Mouse (Mus musculus): ENCODE data around the gene Syna. TPM values are rescaled to one million over a fixed set of nuclear protein-coding genes. Genes with fewer than 3 reads are reported as not detected.

Gene Syna
- polyA plus RNA-seq (2012; rRNA removed), result 0.59 and 1.1 TPM in 2 replicates

DNA sequence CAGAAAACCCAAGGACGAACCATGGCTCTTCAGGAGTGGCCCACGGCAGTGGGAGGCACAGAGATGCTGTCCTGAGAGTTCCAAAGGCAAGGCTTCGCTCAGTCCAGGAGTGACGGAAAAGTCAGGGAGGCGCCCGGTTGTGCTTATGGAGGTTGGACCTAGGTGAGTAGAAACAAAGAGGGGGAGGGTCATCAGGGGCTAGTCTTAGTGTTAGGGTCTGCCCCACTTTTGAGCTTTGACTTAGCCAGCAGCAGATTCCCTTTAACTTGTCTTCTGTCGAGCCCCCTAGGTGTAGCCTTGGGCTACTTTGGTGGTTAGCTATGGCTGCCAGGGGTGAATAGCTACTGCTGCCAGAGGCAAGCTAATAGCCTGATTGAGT, at the start of gene Syna:
Gene Syna (minus strand): TSS at position 101 of the 379 bp plus-strand sequence.
- no peak for DNase-seq (ENCODE audit: low read depth)

DNA sequence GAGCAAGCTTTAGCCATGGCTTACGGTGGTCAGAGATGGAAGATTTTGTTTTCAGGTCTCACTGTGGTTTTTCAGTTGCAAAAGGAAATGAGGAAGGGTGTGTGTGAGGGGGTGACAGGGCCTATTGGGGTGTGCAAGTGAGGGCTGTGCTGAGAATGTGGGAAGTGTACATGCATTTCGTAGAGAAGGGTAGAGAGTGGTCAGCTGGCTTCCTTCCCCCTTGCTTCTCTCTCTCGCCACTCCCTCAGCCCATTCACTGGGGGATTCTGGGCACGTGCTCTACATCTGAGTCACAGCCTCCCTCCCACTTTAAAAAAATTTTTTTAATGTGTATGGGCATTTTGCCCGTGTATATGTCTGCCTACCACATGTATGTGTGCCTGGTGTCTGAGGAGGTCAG, 47.1 kb upstream of the Syna start:
- no peak for DNase-seq (ENCODE audit: low read depth)

DNA sequence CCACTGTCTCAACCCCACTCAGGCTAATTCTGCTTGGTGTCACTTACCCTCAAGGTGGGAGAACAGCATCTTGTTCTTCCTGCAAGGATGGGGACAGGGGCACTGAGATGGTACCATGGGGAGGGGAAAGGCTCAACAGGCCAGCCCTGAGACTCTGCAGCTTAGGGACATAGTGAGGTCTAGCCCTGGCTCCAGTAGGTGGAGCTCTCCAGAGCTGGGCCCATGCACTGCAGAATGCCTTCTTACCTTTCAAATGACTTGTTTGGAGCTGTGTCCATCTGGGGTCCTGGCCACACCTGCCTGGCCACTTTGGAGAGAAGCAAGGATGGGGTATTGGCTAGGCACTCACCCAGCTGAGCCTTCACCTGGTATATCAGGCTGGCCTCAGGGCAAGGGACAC, 46.3 kb upstream of the Syna start:
- DNase-seq (ENCODE audit: low read depth), result no peak

DNA sequence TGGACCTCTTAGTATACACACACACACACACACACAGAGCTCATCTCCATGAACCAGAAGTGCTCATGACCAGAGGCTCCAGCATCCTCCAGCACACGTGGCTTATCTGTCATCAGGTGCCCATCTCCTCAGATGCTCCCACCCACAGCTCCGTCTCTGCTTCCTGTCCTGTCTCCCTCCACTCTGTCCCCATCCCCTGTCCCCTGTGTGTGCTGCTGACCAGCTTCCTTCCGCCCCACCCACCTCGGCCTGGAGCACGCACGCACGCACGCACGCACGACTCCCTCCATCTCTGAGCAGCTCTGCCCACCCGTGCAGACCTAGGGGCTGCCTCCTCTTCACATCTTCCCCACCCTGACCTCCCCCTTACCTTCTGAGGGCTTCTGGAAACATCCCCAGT, 44.4 kb upstream of the Syna start:
- no peak for DNase-seq (ENCODE audit: low read depth)

DNA sequence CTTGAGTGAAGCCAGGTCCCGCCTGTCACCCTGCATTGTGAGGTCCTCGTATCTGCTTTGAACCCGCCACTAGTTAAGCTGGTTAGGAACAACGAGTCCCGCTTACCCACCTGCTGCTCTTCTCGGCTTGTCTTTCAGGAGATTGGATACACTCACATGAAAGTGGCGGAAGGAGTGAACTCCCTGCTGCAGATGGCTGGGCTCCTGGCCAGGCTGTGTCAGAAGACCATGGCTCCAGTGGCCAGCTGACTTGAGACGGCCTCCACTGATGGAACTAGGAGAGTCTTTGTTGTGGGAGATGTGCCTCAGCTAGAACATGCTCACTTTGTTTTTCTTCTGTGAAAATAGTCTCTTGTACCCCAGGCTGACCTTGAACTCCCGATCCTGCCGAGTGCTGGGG, 37.7 kb upstream of the Syna start:
- DNase-seq (ENCODE audit: low read depth), result no peak

DNA sequence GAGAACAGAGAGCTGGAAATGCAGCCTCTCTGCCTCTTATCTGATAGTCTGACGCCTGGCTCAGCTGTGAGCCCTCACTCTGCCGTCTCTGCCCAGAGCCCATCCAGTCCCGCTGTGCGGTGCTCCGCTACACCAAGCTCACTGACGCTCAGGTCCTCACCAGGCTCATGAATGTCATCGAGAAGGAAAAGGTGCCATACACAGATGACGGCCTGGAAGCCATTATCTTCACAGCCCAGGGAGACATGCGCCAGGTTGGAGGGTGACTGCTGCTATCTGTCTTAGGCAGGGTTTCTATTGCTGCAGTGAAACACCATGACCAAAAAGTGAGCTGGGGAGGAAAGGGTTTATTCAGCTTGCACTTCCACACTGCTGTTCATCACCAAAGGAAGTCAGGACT, 33.1 kb upstream of the Syna start:
- no peak for DNase-seq (ENCODE audit: low read depth)

DNA sequence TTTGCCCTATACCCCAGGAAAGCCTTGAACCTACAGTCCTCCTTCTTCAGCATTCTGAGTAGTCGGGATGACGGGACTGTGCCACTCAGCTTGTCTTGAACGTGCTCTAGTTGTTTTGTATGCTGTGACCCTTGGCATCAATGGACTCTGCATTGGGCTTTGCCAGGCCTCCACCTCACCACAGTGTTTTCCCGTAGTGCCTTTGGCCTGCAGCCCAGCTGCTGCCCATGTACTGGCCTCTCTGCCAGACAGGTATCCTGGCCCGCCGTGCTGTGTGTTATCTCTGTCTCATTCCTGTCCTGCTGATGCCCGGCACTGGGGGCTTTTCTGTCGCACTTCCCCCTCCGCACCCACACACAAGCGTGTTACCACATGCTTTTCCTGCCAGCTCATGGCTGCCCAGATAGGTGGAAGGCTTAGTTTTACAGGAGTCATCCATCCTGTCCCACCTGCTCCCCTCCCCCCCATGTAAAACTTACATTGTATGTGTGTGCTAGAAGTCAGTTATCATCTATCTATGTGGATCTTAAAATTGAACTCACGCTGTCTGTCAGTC, 32.1 kb upstream of the Syna start:
- DNase-seq (ENCODE audit: low read depth), result no peak

DNA sequence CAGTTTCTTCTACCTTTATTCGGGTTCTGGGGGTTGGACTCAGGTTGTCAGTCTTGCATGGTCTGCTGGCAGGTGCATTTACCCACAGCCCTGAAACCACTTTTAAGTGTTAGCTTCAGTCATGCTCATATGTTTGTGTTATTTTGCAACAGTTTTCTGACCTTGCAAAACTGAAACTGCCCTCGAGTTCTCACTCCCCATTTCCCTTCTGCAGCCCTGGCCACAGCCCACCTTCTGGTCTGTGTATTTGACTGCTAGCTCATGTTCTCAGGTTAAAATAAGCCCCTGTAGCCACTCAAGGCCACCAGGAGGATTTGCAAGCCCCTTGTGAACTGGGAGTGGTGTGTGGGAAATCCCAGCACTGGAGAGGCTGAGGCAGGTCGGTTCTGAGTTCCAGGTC, 29.9 kb upstream of the Syna start:
- no peak for DNase-seq (ENCODE audit: low read depth)

DNA sequence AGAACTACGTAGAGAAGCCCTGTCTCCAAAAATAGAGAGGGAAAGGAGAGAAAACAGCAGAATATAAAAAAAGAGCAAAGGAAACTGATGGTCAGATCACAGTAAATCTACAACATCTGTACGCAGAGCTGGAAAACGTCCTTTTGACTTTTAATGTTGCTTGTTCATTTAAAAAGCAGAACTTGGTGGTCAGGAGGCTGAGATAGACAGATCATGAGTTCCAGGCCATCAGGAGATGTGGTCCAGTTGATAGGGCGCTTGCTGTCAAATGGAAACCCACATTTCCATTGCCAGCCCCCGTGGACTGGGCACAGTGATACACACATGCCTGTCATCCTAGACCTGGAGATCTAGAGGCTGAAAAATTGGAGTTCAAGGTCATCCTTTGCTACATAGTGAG, 24.8 kb upstream of the Syna start:
- no peak for DNase-seq (ENCODE audit: low read depth)

DNA sequence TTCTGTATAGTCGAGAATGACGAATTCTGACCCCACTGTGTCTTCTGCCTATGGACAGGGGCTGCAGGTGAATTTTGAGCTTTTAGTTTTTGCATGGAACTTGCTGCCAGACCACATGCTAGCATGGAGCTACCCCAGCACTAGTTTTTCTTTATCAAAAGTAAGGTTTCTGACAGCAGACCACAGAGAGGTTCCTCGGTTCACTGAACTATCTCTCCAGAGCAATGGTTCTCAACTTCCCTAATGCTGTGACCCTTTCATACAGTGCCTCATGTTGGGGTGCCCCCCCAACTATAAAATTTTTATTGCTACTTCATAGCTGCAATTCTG, 23.9 kb upstream of the Syna start:
- DNase-seq (ENCODE audit: low read depth), result no peak

DNA sequence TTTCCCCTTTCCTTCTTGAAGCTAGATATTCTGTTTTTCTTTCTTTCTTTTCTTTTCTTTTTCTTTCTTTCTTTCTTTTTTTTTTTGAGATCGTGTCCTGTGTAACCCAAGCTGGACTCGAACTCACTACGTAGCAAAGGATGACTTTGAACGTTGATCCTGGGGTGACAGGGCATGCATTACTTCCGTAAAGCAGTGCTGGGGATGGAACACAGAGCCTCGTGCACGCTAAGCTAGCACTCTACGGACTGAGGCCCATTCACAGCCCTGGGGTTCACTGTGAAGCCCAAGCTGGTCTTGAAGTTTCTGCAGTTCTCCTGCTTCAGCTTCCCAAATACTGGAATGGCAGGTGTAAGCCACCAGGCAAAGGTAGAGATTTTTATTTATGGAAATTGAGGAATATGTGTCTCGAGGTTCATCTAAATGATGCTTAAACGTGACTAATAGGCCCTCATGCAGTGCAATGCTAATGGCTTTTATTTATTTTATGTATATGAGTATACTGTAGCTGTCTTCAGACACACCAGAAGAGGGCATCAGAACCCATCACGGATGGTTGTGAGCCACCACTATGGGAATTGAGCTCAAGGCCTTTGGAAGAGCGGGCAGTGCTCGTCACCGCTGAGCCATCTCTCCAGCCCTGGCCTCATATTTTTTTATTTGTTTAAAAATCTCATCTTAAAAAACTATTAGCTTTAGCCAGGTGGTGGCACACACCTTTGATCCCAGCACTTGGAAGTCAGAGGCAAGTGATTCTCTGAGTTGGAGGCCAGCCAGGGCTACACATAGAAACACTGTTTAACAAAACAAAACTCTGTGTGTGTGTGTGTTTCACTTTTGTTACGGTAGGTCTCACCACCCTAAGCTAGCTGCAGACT, 23.3 kb upstream of the Syna start:
- DNase-seq (ENCODE audit: low read depth), result no peak

DNA sequence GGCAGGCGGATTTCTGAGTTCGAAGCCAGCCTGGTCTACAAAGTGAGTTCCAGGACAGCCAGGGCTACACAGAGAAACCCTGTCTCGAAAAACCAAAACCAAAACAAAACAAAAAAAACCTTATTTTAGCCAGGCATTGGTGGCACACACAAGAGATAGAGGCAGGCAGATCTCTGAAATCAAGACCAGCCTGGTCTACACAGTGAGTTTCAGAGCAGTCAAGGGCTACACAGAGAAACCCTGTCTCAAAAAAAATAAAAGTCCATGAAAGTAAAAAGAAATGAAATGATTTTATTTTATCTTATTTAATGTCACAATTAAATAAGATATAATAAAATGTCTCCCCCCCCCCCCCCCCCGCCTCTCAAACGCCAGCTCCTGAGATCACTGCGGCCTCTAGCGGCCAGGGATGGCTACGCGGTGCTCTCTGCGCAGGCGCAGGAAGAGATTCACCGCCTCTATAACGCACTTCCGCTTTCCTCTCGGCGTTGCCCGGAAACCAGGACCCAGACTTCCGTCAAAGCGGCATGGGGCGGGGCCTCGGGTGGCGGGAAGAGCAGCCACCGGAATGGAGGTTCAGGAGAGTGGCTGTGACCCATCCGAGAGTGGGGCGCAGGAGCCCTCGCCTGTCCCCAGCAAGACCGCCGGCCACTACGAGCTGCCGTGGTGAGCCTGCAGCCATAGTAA, 22.4 kb upstream of the Syna start:
- no peak for DNase-seq (ENCODE audit: low read depth)

DNA sequence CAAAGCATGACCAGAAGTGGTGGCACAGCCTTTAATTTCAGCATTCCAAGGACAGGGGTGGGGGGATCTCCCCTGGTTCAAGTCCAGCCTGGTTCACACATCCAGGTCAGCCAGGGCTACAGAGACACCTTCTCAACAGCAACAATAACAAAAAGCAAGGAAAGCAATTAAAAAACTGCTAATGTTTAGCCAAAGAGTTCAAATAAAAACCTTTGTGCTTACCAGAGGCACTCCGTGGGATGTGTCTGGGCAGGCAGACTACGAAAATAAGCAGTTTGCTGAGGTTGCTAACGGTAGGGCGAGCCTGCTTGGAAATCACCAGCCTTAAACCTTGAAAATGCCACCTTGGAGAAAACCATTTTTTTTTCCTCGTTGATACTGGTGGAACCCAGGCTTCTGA, 21.2 kb upstream of the Syna start, which contains the start of gene Rfc2:
Gene Rfc2 (plus strand): TSS at position 221 of the 400 bp plus-strand sequence.
- DNase-seq (ENCODE audit: low read depth), result no peak

DNA sequence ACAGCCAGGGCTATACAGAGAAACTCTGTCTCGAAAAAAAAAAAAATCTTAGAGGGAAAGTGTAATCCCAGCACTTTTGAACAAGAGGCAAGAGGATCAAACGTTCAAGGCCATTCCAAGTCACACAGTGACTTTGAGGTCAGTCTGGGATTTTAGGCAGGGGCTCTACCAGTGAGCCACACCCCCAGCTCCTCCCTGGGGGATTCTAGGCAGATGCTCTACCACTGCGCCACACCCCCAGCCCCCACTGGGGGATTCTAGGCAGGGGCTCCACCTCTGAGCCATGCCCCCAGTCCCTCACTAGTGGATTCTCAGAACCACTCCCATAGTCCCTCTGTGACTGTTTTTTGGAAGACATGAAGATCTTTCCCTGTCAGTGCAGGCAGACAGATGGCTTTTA, 19.2 kb upstream of the Syna start:
- DNase-seq (ENCODE audit: low read depth), result no peak

DNA sequence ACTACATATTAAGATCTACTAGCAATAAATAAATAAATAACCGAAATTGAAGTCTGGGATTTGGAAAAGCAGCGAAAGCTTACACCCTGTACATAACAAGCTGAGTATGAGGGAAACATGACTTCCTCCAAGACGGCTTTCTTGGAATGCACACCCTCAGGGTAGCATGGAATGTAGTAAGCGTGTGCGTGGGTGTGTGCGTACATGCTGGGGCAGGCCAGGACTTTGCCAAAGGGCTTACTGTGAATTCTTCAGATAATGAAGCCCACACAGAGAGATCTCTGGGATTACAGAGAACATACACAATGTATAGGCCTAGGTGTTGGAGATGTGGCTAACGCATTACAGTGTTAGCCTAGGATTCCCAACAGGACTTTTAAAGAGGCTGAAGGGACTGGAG, 17.6 kb upstream of the Syna start:
- DNase-seq (ENCODE audit: low read depth), result peak; percentile 88

DNA sequence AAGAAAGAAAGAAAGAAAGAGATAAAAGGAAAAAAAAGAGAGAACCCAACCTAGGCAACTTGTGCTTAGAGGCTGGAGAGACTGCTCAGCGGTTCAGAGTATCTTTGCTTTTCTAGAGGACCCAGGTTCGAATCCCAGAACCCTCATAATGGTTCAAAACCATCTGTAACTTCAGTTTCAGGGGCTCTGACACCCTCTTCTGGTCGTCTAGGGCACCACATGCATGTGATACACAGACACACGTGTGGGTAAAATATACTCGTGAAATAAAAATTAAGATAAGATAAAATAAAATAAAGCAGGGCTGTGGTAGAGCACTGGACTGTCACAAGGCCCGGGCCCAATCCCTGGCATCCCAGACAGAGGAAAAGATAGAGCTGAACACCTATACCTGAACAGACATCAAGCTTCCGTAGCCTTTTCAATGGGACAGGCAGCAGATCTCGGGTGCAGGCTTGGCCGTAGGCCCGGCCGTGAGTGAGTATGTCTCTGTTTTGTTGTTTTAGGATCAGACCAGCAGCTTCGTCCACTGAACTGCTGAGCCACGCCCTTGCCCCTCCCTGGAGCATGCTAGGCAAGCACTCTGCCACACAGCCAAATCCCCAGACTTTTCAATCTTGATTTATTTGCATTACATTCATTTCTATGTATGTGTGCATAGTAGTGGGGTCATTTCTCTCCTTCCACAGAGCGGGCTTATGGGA, 16.7 kb upstream of the Syna start:
- DNase-seq (ENCODE audit: low read depth), result no peak

DNA sequence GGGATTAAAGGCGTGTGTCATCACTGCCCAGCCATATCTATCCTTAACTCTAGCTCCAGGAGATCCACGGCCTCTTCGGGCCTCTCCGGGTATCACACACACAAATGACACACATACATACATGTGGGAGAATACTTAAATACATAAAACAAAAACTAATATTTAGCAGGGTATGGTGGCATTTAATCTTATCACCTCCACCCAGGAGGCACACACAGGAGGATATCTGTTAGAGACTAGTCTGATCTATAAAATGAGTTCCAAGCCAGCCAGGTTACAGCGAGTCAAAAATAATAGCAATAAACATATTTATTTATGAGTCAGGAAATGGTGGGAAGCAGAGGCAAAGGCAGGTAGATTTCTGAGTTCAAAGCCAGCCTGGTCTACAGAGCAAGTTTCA, 15.9 kb upstream of the Syna start:
- no peak for DNase-seq (ENCODE audit: low read depth)

DNA sequence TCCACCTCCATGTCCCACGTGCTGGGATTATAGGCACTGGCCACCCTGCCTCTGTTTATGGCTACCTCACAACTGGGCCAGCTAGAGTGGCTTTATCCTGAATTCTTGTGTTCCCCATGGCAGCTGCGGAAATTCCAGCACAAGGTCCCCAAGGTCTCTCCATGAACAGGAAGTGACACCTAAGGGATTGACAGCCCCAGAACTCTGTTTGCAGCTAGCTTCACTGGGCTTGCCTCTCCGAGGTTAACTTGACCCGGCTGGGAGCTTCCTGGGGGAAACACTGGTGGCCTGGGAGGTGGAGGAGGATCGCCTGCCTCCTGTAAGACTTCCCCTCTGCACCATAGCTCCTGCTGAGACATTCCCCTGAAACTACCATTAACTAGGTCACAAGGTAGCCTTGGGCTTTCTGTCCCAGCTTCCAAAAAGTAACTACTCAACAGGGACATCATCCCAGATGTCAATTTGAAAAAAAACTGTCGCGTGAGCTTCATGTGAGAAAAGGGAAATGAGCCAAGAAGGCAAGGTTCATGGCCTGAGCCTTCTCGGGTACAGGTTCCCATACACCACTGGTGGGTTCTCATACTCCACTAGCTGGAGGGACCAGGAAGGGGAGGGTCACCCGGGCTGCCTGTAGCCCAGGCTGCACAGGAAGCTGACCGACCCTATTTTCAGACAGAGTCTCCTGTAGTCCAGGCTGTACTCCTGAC, 12.7 kb upstream of the Syna start:
- no peak for DNase-seq (ENCODE audit: low read depth)

DNA sequence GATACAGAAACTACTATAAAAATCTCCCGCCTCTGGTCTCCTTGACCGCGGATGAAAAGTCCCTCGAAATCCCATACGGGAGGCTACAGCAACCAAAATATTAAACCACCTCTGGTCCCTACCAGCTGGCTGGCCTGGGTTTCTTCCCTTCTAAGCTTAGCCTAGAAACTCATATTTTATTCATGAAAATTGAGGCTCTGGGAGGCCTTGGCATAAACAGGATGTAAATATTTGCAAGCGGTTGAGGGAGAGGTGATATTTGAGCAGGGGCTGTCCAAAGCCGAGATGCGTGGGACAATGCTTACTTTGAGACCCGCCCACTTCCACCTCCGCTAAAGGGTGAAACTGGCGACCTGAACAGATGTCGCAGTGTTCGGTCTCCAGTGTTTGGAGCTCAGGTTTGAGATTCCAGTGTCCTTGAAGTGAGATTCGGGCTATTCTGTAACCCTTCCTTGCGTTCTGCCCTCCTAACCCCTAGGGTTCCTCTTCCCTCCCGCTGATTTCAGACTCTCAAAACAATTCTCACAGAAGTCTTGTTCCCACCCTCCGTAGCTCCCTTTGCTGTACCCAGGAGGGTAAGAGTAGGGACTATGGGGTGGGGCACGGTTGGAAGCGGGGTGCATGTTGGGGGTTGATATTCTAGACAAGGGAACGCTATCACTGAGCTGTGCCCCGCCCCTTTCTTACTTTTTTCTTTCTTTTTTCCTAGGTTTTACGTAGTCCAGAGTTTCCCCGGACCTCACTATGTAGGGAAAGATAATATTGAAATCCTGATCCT, 11.9 kb upstream of the Syna start:
- DNase-seq (ENCODE audit: low read depth), result no peak

DNA sequence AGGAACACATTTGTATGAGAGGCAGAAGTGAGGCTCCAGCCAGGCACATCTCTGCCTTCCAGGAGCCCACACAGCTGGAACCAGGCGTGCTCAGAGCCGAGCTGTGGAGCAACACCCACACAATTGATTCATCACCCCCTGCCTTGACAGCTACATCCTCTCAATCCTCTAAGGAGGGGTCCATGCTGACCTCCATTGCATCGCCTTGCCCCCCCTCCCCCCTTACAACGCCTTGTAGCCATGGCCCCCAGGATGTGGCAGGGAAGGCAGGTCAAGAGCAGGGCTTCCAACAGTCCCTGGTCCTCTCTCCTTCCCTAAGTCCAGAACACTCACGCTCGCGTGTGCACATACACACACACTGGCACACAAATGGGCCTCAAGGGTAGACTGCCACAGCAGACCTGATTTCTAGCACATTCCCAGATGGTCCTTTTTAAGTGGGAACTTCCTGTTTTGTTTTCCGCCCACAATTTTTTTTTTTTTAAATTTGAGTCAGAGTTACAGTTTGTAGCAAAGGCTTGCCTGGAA, 9.1 kb upstream of the Syna start:
- DNase-seq (ENCODE audit: low read depth), result no peak

DNA sequence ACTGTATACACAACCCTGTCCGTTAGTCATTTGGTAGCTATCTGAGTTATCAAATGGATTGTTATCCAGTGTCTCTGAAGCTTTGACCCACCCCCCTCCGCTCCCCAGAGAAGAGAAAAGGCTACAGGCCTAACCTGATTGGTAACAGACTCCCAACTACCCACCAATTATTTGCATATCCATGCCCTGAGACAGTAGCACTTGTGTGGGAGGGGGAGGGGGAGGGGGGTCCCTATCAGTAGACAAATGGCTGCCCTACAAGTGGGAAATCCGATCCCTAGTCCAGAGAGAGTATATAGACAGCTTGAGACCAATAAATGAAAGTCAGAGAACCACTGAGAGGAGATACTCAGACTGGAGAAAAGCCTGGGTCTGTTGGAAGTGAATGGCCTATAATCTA, 8.1 kb upstream of the Syna start:
- DNase-seq (ENCODE audit: low read depth), result no peak

Data from gonadal fat pad, adult 2 months (tissue).